Mouse (Mus musculus) hindbrain, embryonic 10.5 days (tissue): ENCODE measurements around the gene Rhbdf1. TPM values are rescaled to one million over a fixed set of nuclear protein-coding genes. Genes with fewer than 3 reads are reported as not detected.

Experiments
- DNase-seq: peaks from one replicate; pipeline ENCODE4 v3.0.0-alpha.2; 2017; ENCODE audit warnings: low spot score
- H3K27ac ChIP-seq: fragments of 300-500 bp; sonication (generic); 2 replicates; pipeline ENCODE4 v1.5.1; 2016; ENCODE audit warnings: mild to moderate bottlenecking, moderate library complexity
- H3K27me3 ChIP-seq: fragments of 300-500 bp; sonication (generic); 2 replicates; pipeline ENCODE4 v1.6.1; 2016; ENCODE audit warnings: mild to moderate bottlenecking; ENCODE audit not compliant: poor library complexity, insufficient read depth, severe bottlenecking
- H3K36me3 ChIP-seq: fragments of 300-500 bp; sonication (generic); 2 replicates; pipeline ENCODE4 v1.6.1; 2016; ENCODE audit warnings: mild to moderate bottlenecking, moderate library complexity
- H3K4me1 ChIP-seq: fragments of 300-500 bp; sonication (generic); replicated peaks from 2 replicates; pipeline ENCODE4 v1.6.1; 2016; ENCODE audit warnings: mild to moderate bottlenecking
- H3K4me3 ChIP-seq: fragments of 300-500 bp; sonication (generic); 2 replicates; pipeline ENCODE4 v1.5.1; 2016; ENCODE audit warnings: mild to moderate bottlenecking, moderate library complexity
- H3K9me3 ChIP-seq: fragments of 300-500 bp; sonication (generic); 2 replicates; pipeline ENCODE4 v1.6.1; 2016; ENCODE audit warnings: mild to moderate bottlenecking, moderate library complexity
- WGBS: fragments of 180-500 bp; shearing (Covaris S2); methylation state at CpG from one replicate; pipeline ENCODE4 v1.1.7; 2016; 5-methylcytosine and 5-hydroxymethylcytosine counted together
- polyA plus RNA-seq: library from polyadenylated mRNA; unstranded; fragments of >200 nt; fragmentation: Nextera tagmentation; extraction: Ambion mirVana; gene quantifications from 2 replicates; pipeline ENCODE4 v1.2.1, GENCODE M21; 2016

The Rhbdf1 gene
- polyA plus RNA-seq, 1 experiment from 2014 or later, result 31.3 TPM

DNA sequence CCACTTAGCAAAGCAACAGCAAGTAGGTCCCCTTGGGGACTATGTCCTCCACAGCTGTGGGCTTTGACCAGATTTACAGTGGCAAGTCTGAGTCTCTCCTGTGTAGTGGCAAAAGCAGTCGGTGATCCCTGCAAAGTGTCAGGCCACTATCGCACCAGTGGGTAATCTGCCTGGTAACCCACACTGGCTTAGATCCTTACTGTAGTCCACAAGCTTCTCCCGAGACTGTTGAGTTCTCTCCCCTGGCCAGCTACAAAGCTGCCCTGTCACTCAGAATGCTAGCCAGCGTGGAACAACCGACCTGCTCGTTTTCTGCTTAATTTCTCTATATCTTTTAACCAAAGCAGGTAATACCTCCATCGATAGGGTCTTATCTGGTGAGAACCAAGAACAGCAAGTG is 61.8 kb downstream of the Rhbdf1 start:
- Histone ChIP-seq H3K4me1 (peaks cover 41% of the 10 kb centered on the region), H3K4me3 (no peak overlapping the region), H3K27me3 (peaks cover 30% of the 10 kb centered on the region), H3K36me3 (no peaks in the 10 kb centered on the region), H3K9me3 (no peaks in the 10 kb centered on the region), H3K27ac (no peak overlapping the region)
- WGBS, result 81% methylated on average over 7 of the region's 7 CpGs
- no peak for DNase-seq

Other genes with a start within 250 kb of the Rhbdf1 start
- gene Nsg2, start 221.8 kb downstream of the Rhbdf1 start, polyA plus RNA-seq, result 26.5 and 76.8 TPM in 2 replicates
- not detected in 2 replicates for gene Il9r, start 22.0 kb downstream of the Rhbdf1 start, polyA plus RNA-seq
- 97.6 and 103 TPM in 2 replicates for gene Snrnp25, start 16.9 kb downstream of the Rhbdf1 start, polyA plus RNA-seq
- 34.2 and 36.3 TPM in 2 replicates for gene Mpg, start 4.2 kb upstream of the Rhbdf1 start, polyA plus RNA-seq
- gene Nprl3, start 45.4 kb upstream of the Rhbdf1 start, polyA plus RNA-seq, result 41.1 and 45.6 TPM in 2 replicates
- 3,492 and 3,546 TPM in 2 replicates for gene Hba-x, start 54.1 kb upstream of the Rhbdf1 start, polyA plus RNA-seq
- 2,485 and 2,589 TPM in 2 replicates for gene Hba-a1, start 61.2 kb upstream of the Rhbdf1 start, polyA plus RNA-seq
- 6.2 and 6.4 TPM in 2 replicates for gene Hbq1b, start 64.7 kb upstream of the Rhbdf1 start, polyA plus RNA-seq
- 4,383 and 4,938 TPM in 2 replicates for gene Hba-a2, start 74.2 kb upstream of the Rhbdf1 start, polyA plus RNA-seq
- gene Hbq1a, start 77.8 kb upstream of the Rhbdf1 start, polyA plus RNA-seq, result not detected in 2 replicates
- 29.7 and 30.8 TPM in 2 replicates for gene Sh3pxd2b, start 125.5 kb upstream of the Rhbdf1 start, polyA plus RNA-seq
- 55.6 and 66.4 TPM in 2 replicates for gene Ubtd2, start 233.1 kb upstream of the Rhbdf1 start, polyA plus RNA-seq